In the genomic region with DNA sequence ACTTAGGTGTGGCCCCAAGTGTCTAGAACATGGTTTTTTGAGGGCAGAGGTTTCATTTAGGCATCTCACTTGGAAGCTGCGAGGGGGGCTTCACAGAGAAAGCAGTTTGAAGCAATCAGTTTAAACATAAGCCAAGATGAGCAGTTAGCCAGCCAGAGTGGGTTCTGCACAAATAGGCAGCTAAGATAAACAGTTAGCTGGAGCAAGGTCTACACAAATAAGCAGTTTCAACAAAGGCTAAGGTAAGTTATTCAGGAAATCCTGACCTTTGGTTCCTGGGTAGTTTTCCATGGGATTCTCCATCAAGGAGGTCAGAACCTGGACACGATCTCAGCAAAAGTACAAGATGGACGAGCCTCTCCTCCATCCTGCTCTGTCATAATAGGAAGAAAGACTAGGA, we compare ENCODE assay signal across 18 mouse cellular contexts. TPM values are rescaled to one million over a fixed set of nuclear protein-coding genes. Genes with fewer than 3 reads are reported as not detected.
DNase-seq lines count a peak whose midpoint lies in the region; ATAC-seq and TF ChIP-seq lines count a peak whose summit lies in the region.
"Had no signal": no experiment of that assay in that cellular context is flagged by ENCODE, and none has a peak within 500 bp of the region (broad histone marks: within the 10 kb centered on the region; RNA-seq: fewer than 3 reads in every experiment).

No protein-coding gene starts in this region.

- H3K9ac ChIP-seq in liver, embryonic 14.5 days (replicated peaks): no peak overlapping the region
- no peak overlapping the region for H3K9ac ChIP-seq in liver, embryonic 12.5 days
- no peak overlapping the region for H3K9ac ChIP-seq in liver, embryonic 16.5 days (ENCODE audit: low read depth, low read length)
- no peak overlapping the region for H3K9ac ChIP-seq in liver, embryonic 11.5 days (ENCODE audit: low read depth, low read length)
- H3K9ac ChIP-seq: embryonic facial prominence, embryonic 12.5 days; forebrain, embryonic 13.5 days; forebrain, embryonic 15.5 days; forebrain, postnatal 0 days had no signal

- H3K4me1 ChIP-seq in liver, embryonic 14.5 days (replicated peaks; ENCODE audit: control insufficient read depth in 2 of 2, insufficient read depth in 2 of 2, low read length in 1 of 2): no peaks in the 10 kb centered on the region
- no peaks in the 10 kb centered on the region for H3K4me1 ChIP-seq in liver, embryonic 12.5 days
- no peaks in the 10 kb centered on the region for H3K4me1 ChIP-seq in liver, embryonic 16.5 days (ENCODE audit: control insufficient read depth, low read depth, low read length)
- H3K4me1 ChIP-seq in liver, embryonic 11.5 days (replicated peaks; ENCODE audit: control insufficient read depth, insufficient read depth, low read length): no peaks in the 10 kb centered on the region
- H3K4me1 ChIP-seq: embryonic facial prominence, embryonic 12.5 days; forebrain, embryonic 13.5 days; forebrain, embryonic 15.5 days had no signal

- no peak overlapping the region for H3K4me3 ChIP-seq in liver, embryonic 14.5 days (ENCODE audit: insufficient read depth in 1 of 2, low read depth in 2 of 2, low read length in 2 of 2)
- H3K4me3 ChIP-seq in liver, embryonic 12.5 days: no peak overlapping the region
- no peak overlapping the region for H3K4me3 ChIP-seq in liver, embryonic 16.5 days (ENCODE audit: low read depth, low read length)
- H3K4me3 ChIP-seq in liver, embryonic 11.5 days (ENCODE audit: low read depth, low read length): no peak overlapping the region
- H3K4me3 ChIP-seq: embryonic facial prominence, embryonic 10.5 days; embryonic facial prominence, embryonic 12.5 days; forebrain, embryonic 13.5 days; forebrain, embryonic 15.5 days had no signal

- no peak overlapping the region for H3K27ac ChIP-seq in liver, embryonic 14.5 days
- no peak overlapping the region for H3K27ac ChIP-seq in liver, embryonic 12.5 days
- peak overlapping the region; percentile 29; the same call in 1 of the 2 replicates for H3K27ac ChIP-seq in liver, embryonic 16.5 days (ENCODE audit: low read length)
- no peak overlapping the region for H3K27ac ChIP-seq in liver, embryonic 11.5 days (ENCODE audit: low read depth, low read length)
- H3K27ac ChIP-seq: embryonic facial prominence, embryonic 10.5 days; embryonic facial prominence, embryonic 12.5 days; forebrain, embryonic 13.5 days; forebrain, embryonic 15.5 days had no signal

- no peaks in the 10 kb centered on the region for H3K27me3 ChIP-seq in liver, embryonic 14.5 days (ENCODE audit: control insufficient read depth, insufficient read depth, low read length)
- H3K27me3 ChIP-seq in liver, embryonic 12.5 days (replicated peaks): no peaks in the 10 kb centered on the region
- no peaks in the 10 kb centered on the region for H3K27me3 ChIP-seq in liver, embryonic 16.5 days (ENCODE audit: control insufficient read depth, insufficient read depth, low read depth, low read length)
- no peaks in the 10 kb centered on the region for H3K27me3 ChIP-seq in liver, embryonic 11.5 days (replicated peaks; ENCODE audit: control insufficient read depth, insufficient read depth, low read length)
- H3K27me3 ChIP-seq: embryonic facial prominence, embryonic 12.5 days; forebrain, embryonic 13.5 days; forebrain, embryonic 15.5 days had no signal

- H3K4me2 ChIP-seq in liver, embryonic 14.5 days (ENCODE audit: low read depth): no peak overlapping the region
- H3K4me2 ChIP-seq in liver, embryonic 12.5 days: no peak overlapping the region
- no peak overlapping the region for H3K4me2 ChIP-seq in liver, embryonic 16.5 days (ENCODE audit: low read depth, low read length)
- H3K4me2 ChIP-seq in liver, embryonic 11.5 days: no peak overlapping the region
- H3K4me2 ChIP-seq: embryonic facial prominence, embryonic 12.5 days; forebrain, embryonic 13.5 days; forebrain, embryonic 15.5 days had no signal

- no peaks in the 10 kb centered on the region for H3K9me3 ChIP-seq in liver, embryonic 14.5 days (ENCODE audit: control insufficient read depth, low read length)
- H3K9me3 ChIP-seq in liver, embryonic 12.5 days (replicated peaks): no peaks in the 10 kb centered on the region
- H3K9me3 ChIP-seq in liver, embryonic 16.5 days (replicated peaks; ENCODE audit: control insufficient read depth, low read length): no peaks in the 10 kb centered on the region
- no peaks in the 10 kb centered on the region for H3K9me3 ChIP-seq in liver, embryonic 11.5 days (ENCODE audit: control insufficient read depth, low read length)
- H3K9me3 ChIP-seq: embryonic facial prominence, embryonic 10.5 days; embryonic facial prominence, embryonic 12.5 days; forebrain, embryonic 13.5 days; forebrain, embryonic 15.5 days had no signal

- no peak for TF ChIP-seq CTCF in liver, embryonic 14.5 days (IDR thresholded peaks at IDR 0.05; ENCODE audit: low read depth)

- no peaks in the 10 kb centered on the region for H3K36me3 ChIP-seq in liver, embryonic 14.5 days (replicated peaks; ENCODE audit: control insufficient read depth, insufficient read depth, low read depth)
- no peaks in the 10 kb centered on the region for H3K36me3 ChIP-seq in liver, embryonic 12.5 days
- no peaks in the 10 kb centered on the region for H3K36me3 ChIP-seq in liver, embryonic 16.5 days (ENCODE audit: control insufficient read depth, insufficient read depth)
- no peaks in the 10 kb centered on the region for H3K36me3 ChIP-seq in liver, embryonic 11.5 days (ENCODE audit: control insufficient read depth, insufficient read depth, low read length)
- H3K36me3 ChIP-seq: embryonic facial prominence, embryonic 10.5 days; embryonic facial prominence, embryonic 12.5 days; forebrain, embryonic 15.5 days had no signal

- ATAC-seq in liver, embryonic 14.5 days (ENCODE audit: insufficient read depth): 0 out of 2 replicates have a peak, but pooled peaks have one; percentile 28
- ATAC-seq in liver, embryonic 12.5 days: no peak; the same call in 1 of the 2 replicates
- ATAC-seq in liver, embryonic 16.5 days (ENCODE audit: low read depth): peak; percentile 64
- no peak for ATAC-seq in liver, embryonic 11.5 days (replicated peaks; ENCODE audit: low FRiP score)
- ATAC-seq: forebrain, embryonic 13.5 days; forebrain, embryonic 15.5 days; forebrain, postnatal 0 days had no signal

- WGBS in liver, embryonic 14.5 days (ENCODE audit: insufficient replicate concordance): 47% methylated on average over 3 of the region's 3 CpGs
- 45% methylated on average over 3 of the region's 3 CpGs for WGBS in liver, embryonic 12.5 days (ENCODE audit: insufficient replicate concordance)
- 47% methylated on average over 3 of the region's 3 CpGs for WGBS in liver, embryonic 16.5 days (ENCODE audit: insufficient replicate concordance)
- 57% methylated on average over 3 of the region's 3 CpGs for WGBS in liver, embryonic 11.5 days

- TF ChIP-seq EP300 in liver, embryonic 14.5 days (IDR thresholded peaks at IDR 0.05; ENCODE audit: low read depth): no peak

- DNase-seq in liver, embryonic 14.5 days (ENCODE audit: low read depth in 3 of 3, low spot score in 3 of 3): peak in 1 of 3 experiments; percentile 20
- no peak for DNase-seq in liver, embryonic 11.5 days (ENCODE audit: low spot score)
- no peak for DNase-seq in cerebellum, adult 9-10 months
- DNase-seq: adrenal gland, adult 2 months; adrenal gland, postnatal 10 days; adrenal gland, postnatal 25 days; cerebellum, adult 11 months; cerebellum, adult 18-20 months; cerebellum, adult 8-10 months; cerebellum, postnatal 10 days; cerebellum, postnatal 25 days; forebrain, postnatal 0 days had no signal

RNA-seq across cellular contexts. Expression of a gene that starts 46.9 kb away (rescaled TPM):
- 13.1 and 17.9 TPM in 2 replicates for polyA plus RNA-seq in liver, embryonic 14.5 days (2012; rRNA removed)
- 6.0 and 6.1 TPM in 2 replicates for polyA plus RNA-seq in liver, embryonic 14.5 days (2014; fragmentation: Nextera tagmentation; extraction: Ambion mirVana)
- polyA plus RNA-seq in liver, embryonic 12.5 days (2016; fragmentation: Nextera tagmentation; extraction: Ambion mirVana): 25.2 and 27.9 TPM in 2 replicates
- polyA plus RNA-seq in liver, embryonic 16.5 days (2015; fragmentation: Nextera tagmentation; extraction: Ambion mirVana): 10.7 and 11.1 TPM in 2 replicates
- polyA plus RNA-seq in liver, embryonic 11.5 days (2014; fragmentation: Nextera tagmentation; extraction: Ambion mirVana): 9.5 and 10.4 TPM in 2 replicates

Comparison
In these comparisons a context has a peak if more than half of its experiments do, and no peak if none do; other contexts are left out.
1. ATAC-seq: peak in liver, embryonic 14.5 days (single experiment) and liver, embryonic 16.5 days (single experiment); none in liver, embryonic 12.5 days (single experiment) and liver, embryonic 11.5 days (single experiment).